Mouse (Mus musculus) midbrain, embryonic 14.5 days (tissue): ENCODE data around the gene Alg14. TPM values are rescaled to one million over a fixed set of nuclear protein-coding genes. Genes with fewer than 3 reads are reported as not detected.

Source experiments
- ATAC-seq: fragments of 200-750 bp; cut with Nextera tagmentation; 2 replicates; pipeline ENCODE4 v1.8.0; 2017; ENCODE audit warnings: moderate number of reproducible peaks, moderate library complexity; ENCODE audit not compliant: low FRiP score, low TSS enrichment
- DNase-seq: peaks from one replicate; pipeline ENCODE4 v3.0.0-alpha.2; 2015
- H3K27ac ChIP-seq: fragments of 300-500 bp; sonication (generic); replicated peaks from 2 replicates; pipeline ENCODE4 v1.5.1; 2014; ENCODE audit warnings: mild to moderate bottlenecking, low read depth, low read length, moderate library complexity
- H3K27me3 ChIP-seq: fragments of 300-500 bp; sonication (generic); 2 replicates; pipeline ENCODE4 v1.6.1; 2014; ENCODE audit warnings: low read length, control low read depth, mixed read lengths; ENCODE audit not compliant: control insufficient read depth, insufficient read depth
- H3K36me3 ChIP-seq: fragments of 300-500 bp; sonication (generic); 2 replicates; pipeline ENCODE4 v1.6.1; 2014; ENCODE audit warnings: low read length, control low read depth; ENCODE audit not compliant: control insufficient read depth, insufficient read depth
- H3K4me1 ChIP-seq: fragments of 300-500 bp; sonication (generic); 2 replicates; pipeline ENCODE4 v1.6.1; 2014; ENCODE audit warnings: mild to moderate bottlenecking, antibody characterized with exemption, low read length, control low read depth; ENCODE audit not compliant: control insufficient read depth, insufficient read depth
- H3K4me2 ChIP-seq: fragments of 300-500 bp; sonication (generic); 2 replicates; pipeline ENCODE4 v1.6.1; 2014; ENCODE audit warnings: mild to moderate bottlenecking, low read length, moderate library complexity
- H3K4me3 ChIP-seq: fragments of 300-500 bp; sonication (generic); replicated peaks from 2 replicates; pipeline ENCODE4 v1.5.1; 2014; ENCODE audit warnings: low read depth, low read length
- H3K9ac ChIP-seq: fragments of 300-500 bp; sonication (generic); replicated peaks from 2 replicates; pipeline ENCODE4 v1.6.1; 2014; ENCODE audit warnings: mild to moderate bottlenecking, low read length, moderate library complexity
- H3K9me3 ChIP-seq: fragments of 300-500 bp; sonication (generic); 2 replicates; pipeline ENCODE4 v1.6.1; 2016; ENCODE audit warnings: low read length, control low read depth, mixed read lengths; ENCODE audit not compliant: control insufficient read depth
- WGBS: fragments of 180-500 bp; shearing (Covaris S2); extraction: QIAGEN DNeasy Blood & Tissue Kit; methylation state at CpG from one replicate; pipeline ENCODE4 v1.1.7; 2014; 5-methylcytosine and 5-hydroxymethylcytosine counted together
- polyA plus RNA-seq: library from polyadenylated mRNA; unstranded; fragments of >200 nt; fragmentation: Nextera tagmentation; extraction: Ambion mirVana; gene quantifications from 2 replicates; pipeline ENCODE4 v1.2.1, GENCODE M21; 2014

Gene Alg14
- polyA plus RNA-seq, 1 experiment from 2014 or later: 29.8 TPM

DNA sequence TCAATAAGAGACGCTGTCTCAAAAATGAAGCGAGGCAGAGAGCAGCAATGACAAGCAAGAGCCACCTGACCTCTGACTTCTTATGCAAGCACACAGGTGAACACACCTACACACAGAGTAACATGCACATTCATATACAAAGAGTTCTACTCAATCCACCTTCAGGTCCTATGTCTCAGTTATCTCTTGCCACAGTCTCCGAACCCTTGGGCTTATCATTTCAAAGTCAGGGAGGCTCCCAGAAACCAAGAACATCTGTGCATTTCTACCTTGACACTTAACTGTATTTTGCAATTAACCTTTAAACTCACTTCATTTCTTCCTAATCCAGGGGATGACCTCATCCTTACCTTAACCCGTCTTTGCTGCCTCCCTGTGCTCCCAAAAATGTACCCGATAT is 24.3 kb upstream of the Alg14 start:
- no peak overlapping the region for H3K4me3 ChIP-seq
- peaks cover 10% of the 10 kb centered on the region; the same call in 1 of the 2 replicates for H3K27me3 ChIP-seq
- no peaks in the 10 kb centered on the region for H3K36me3 ChIP-seq
- H3K4me2 ChIP-seq: no peak overlapping the region
- no peak for ATAC-seq
- H3K9me3 ChIP-seq: no peaks in the 10 kb centered on the region
- DNase-seq: no peak
- H3K9ac ChIP-seq: no peak overlapping the region
- H3K27ac ChIP-seq: no peak overlapping the region
- peaks cover 3% of the 10 kb centered on the region; the same call in 1 of the 2 replicates for H3K4me1 ChIP-seq
- WGBS: 90% methylated on average over 5 of the region's 5 CpGs

DNA sequence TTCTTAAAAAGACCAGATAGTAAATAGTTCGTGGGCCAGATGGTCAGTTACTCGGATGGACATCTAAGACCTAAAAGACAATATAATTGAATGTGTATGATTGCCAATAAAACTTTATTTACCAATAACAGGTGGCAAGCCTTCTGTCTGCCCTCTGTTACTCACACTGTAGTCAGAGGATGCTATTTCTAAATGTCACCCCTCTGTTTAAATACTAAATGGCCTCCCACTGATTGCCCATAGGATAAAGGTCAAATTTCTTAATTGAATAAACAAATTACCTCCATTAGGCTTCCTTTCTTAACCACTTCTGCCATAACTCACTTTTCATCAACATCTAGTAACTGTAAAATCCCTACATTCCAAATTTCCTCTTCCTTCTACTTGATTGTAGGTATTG is 19.0 kb upstream of the Alg14 start:
- Histone ChIP-seq H3K36me3 (no peaks in the 10 kb centered on the region), H3K4me2 (no peak overlapping the region), H3K9me3 (no peaks in the 10 kb centered on the region), H3K9ac (no peak overlapping the region), H3K4me3 (no peak overlapping the region), H3K4me1 (no peaks in the 10 kb centered on the region), H3K27ac (no peak overlapping the region), H3K27me3 (no peaks in the 10 kb centered on the region)
- ATAC-seq (no peak), DNase-seq (no peak)
- 89% methylated on average over 2 of the region's 2 CpGs for WGBS

DNA sequence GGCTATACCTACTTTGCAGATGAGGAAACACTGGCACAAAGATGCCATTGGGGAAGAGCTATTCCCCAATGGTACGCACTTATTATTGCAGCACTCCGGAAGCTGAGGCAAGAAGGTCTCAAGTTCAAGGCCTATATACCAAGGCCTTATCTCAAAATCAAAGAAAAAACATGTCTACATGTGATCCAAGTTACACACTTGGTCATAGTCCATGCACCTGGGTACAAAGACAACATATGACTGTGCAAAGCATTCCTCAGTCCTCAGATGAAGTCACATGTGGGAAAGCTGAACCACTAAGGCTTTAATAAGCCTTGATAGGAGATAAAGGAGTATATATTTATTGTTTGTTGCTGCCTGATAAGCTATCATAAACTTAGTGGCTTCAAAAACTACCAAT is 17.6 kb upstream of the Alg14 start:
- Histone ChIP-seq H3K4me2 (no peak overlapping the region), H3K27me3 (no peaks in the 10 kb centered on the region), H3K4me1 (no peaks in the 10 kb centered on the region), H3K36me3 (no peaks in the 10 kb centered on the region), H3K9me3 (no peaks in the 10 kb centered on the region), H3K9ac (no peak overlapping the region), H3K27ac (no peak overlapping the region), H3K4me3 (no peak overlapping the region)
- WGBS: 93% methylated on average over 2 of the region's 2 CpGs
- DNase-seq (no peak), ATAC-seq (no peak)

DNA sequence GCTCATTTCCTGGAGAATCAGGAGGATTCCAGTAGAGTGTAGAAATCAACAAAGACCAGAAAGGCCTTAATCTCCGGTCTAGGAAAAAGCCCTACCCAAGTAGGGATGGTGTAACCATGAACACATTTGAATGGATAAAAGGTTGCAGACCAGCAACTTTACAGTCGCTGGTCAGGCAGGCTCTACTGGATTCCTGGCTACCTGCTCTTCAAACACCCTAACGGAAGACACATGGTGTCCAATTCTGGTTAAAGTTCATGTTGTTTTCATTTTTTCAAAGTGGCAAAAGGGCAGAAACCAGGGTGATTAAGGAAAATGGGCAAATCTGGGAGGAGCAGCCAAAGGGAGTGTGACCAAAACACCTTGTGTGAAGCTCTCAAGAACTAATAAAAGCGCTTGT is 14.6 kb upstream of the Alg14 start:
- H3K27me3 ChIP-seq: no peaks in the 10 kb centered on the region
- 92% methylated on average over 4 of the region's 4 CpGs for WGBS
- no peak overlapping the region for H3K4me3 ChIP-seq
- H3K27ac ChIP-seq: no peak overlapping the region
- ATAC-seq (no peak), DNase-seq (no peak)
- no peaks in the 10 kb centered on the region for H3K9me3 ChIP-seq
- no peak overlapping the region for H3K4me2 ChIP-seq
- H3K36me3 ChIP-seq: no peaks in the 10 kb centered on the region
- no peaks in the 10 kb centered on the region for H3K4me1 ChIP-seq
- H3K9ac ChIP-seq: no peak overlapping the region

DNA sequence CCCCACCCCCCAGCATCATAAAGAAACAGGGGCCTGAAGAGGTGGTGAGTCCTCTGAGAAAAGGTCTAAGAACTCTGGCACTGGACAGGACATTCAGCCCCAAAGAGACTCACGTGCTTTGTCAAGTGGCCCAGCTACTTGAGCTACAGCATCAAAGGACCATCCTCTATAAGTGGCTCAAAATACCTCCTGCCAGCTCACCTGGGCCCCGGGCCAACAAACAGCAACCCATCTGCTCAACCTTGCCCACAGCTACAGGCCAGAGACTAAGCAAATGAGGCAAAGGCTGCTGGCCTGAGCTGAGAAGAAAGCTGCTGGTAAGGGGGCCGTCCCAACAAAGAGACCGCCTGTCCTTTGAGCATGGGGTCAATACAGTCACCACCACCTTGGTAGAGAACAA is 14.0 kb upstream of the Alg14 start:
- no peaks in the 10 kb centered on the region for H3K36me3 ChIP-seq
- H3K27me3 ChIP-seq: no peaks in the 10 kb centered on the region
- H3K27ac ChIP-seq: no peak overlapping the region
- no peaks in the 10 kb centered on the region for H3K4me1 ChIP-seq
- H3K4me3 ChIP-seq: no peak overlapping the region
- H3K4me2 ChIP-seq: no peak overlapping the region
- WGBS: 81% methylated on average over 4 of the region's 4 CpGs
- no peak for DNase-seq
- no peaks in the 10 kb centered on the region for H3K9me3 ChIP-seq
- H3K9ac ChIP-seq: no peak overlapping the region
- no peak for ATAC-seq

DNA sequence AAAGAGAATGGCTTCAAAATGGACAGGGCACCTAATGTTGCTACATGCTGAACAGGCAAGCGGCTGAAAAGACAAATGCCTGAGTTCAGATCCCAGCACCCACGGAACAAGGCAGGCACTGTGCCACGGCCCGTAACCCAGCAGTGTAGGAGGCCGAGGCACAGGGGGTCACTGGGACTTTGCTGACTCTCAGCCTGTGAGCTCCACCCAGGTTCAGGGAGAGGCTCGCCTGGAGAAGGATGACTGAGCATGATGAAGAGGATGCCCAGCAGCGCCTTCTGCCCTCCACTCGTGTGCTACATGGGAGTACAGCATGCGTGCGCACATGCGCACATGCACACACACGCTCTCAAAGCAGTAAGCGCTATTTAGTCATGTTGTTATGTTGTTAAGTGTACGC is 11.9 kb upstream of the Alg14 start:
- Histone ChIP-seq H3K27ac (no peak overlapping the region), H3K36me3 (no peaks in the 10 kb centered on the region), H3K27me3 (no peaks in the 10 kb centered on the region), H3K9ac (no peak overlapping the region), H3K9me3 (no peaks in the 10 kb centered on the region), H3K4me1 (no peaks in the 10 kb centered on the region), H3K4me3 (no peak overlapping the region), H3K4me2 (no peak overlapping the region)
- ATAC-seq: no peak
- 87% methylated on average over 14 of the region's 14 CpGs for WGBS
- no peak for DNase-seq

DNA sequence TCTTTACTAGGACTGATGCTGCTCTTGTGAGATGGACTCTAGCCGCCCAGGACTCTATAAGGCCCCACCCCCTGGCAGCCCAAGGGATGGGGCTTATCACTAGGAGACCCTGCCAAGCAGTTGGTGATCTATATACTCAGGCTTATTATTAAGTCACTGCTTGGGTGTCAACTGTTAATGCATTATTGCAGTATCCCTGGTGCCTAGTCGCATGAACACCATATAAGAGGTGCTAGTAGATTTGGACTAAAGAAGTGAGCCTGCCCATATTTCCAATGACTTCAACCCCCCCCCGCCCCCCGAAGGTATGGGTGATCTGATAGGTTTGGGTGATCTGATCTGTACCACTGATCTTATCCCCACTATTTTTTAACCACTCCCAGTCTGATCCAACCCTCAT is 8.6 kb upstream of the Alg14 start, which contains the start of gene Tmem56:
Gene Tmem56, minus strand, starts transcription at position 101 of the 400 bp plus-strand sequence.
- Histone ChIP-seq H3K4me1 (no peaks in the 10 kb centered on the region), H3K27me3 (no peaks in the 10 kb centered on the region), H3K36me3 (no peaks in the 10 kb centered on the region), H3K27ac (no peak within 1 kb of the TSS), H3K9ac (no peak within 1 kb of the TSS), H3K9me3 (no peaks in the 10 kb centered on the region), H3K4me2 (no peak within 1 kb of the TSS), H3K4me3 (no peak within 1 kb of the TSS)
- DNase-seq (no peak), ATAC-seq (no peak)
- WGBS: 90% methylated on average over 4 of the region's 4 CpGs

DNA sequence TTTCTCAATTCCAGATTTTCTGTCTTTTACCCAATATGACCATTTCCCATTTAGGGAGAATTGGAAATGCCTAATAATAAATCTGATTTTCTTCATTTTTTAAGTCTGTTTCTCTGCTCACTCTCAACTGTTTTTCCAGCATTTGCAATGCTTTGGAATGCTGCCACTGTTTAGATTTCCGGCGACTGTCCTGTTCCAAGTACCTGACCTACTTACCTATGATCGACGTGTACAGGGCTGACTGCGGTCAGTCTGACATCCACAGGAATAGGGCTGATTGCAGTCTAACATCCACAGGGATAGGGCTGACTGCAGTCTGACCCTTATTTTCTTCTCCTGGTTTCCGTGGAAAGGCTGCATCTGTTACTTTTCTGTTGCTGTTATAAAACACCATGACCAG is 6.4 kb upstream of the Alg14 start:
- Histone ChIP-seq H3K4me2 (no peak overlapping the region), H3K27me3 (no peaks in the 10 kb centered on the region), H3K27ac (no peak overlapping the region), H3K9ac (no peak overlapping the region), H3K4me1 (no peaks in the 10 kb centered on the region), H3K4me3 (no peak overlapping the region), H3K9me3 (no peaks in the 10 kb centered on the region), H3K36me3 (no peaks in the 10 kb centered on the region)
- no peak for ATAC-seq
- WGBS: 96% methylated on average over 6 of the region's 6 CpGs
- no peak for DNase-seq

DNA sequence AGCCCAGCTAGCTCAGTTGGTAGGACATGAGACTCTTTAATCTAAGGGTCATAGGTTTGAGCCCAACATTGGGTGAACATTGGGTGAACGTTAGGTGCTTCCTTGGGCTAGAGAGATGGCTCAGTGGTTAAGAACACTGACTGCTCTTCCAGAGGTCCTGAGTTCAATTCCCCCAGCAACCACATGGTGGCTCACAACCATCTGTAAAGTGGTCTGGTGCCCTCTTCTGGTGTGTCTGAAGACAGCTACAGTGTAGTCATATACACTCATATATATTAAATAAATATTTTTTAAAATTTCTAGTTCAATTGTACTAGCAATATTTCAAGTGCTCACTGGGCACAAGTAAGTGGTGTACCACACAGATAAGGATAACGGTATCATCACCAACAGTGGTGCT is 4.4 kb upstream of the Alg14 start:
- no peak overlapping the region for H3K9ac ChIP-seq
- DNase-seq: no peak
- 98% methylated on average over 2 of the region's 2 CpGs for WGBS
- no peak overlapping the region for H3K4me3 ChIP-seq
- H3K4me1 ChIP-seq: no peaks in the 10 kb centered on the region
- H3K4me2 ChIP-seq: no peak overlapping the region
- no peak for ATAC-seq
- H3K9me3 ChIP-seq: no peaks in the 10 kb centered on the region
- no peaks in the 10 kb centered on the region for H3K27me3 ChIP-seq
- no peak overlapping the region for H3K27ac ChIP-seq
- H3K36me3 ChIP-seq: no peaks in the 10 kb centered on the region
